Mouse (Mus musculus) 3134 (cell line): ENCODE data around the gene Ccdc146.

Source experiments
- DNase-seq: peaks from one replicate; pipeline ENCODE4 v3.0.0-alpha.2; 2011; ENCODE audit warnings: low spot score; ENCODE audit not compliant: insufficient read length; ENCODE audit errors: extremely low read depth

Ccdc146 gene

DNA sequence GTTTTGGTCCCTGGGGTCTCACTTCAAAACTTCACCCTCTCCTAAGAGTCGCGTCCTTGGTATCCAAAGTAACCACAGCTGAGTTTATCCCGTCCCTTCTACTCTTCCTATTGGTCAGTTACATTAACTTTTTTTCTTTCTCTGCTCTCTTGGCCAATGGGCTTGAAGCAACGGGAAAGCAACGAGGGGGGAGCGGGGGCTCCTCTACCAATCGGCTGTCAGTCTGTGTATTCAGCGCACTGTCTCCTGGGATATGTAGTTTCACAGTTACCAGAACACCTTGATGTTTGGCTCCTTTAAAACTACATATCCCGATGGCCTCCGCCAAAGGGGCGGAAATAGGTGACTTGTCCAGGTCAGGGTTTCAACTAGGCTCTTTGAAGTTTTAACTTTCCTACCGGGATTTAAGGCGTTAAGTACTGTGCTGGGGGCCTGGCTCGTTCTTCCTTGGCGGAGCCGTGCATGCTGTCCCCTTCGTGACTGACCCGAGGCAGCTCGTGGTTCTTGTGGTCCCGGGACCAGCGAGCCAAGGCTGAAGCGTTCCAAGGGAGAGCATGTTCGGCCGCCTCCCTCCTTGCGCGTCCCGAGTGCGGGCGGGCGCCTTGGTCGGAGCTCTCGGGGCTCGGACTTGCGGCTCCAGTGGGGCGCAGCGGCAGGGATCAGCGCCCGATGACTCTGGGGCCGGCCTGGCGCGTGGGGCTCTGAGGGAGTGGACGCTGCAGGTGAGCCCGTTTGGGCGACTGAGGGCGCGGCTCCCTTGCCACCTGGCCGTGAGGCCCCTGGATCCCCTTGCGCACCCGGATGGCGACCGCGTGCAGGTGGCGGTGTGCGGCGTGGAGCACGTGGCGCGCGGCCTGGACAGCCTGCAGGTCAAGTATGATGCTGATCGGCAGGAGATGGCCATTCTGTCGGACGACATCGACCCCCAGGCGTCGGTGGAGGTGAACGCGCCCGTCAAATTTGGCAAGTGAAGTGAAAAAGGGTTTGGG is at the start of gene Ccdc146, which contains the start of gene Fam185a:
TSS of gene Ccdc146 (minus strand) at position 64 of the 989 bp plus-strand sequence.
TSS of gene Fam185a (plus strand) at position 345 of the 989 bp plus-strand sequence.
- DNase-seq = peak; percentile 89

- DNase-seq = no peak
These were observed 43.6 kb upstream of the Ccdc146 start for GRCm38 (mm10) chr5:21468100-21468499.

DNA sequence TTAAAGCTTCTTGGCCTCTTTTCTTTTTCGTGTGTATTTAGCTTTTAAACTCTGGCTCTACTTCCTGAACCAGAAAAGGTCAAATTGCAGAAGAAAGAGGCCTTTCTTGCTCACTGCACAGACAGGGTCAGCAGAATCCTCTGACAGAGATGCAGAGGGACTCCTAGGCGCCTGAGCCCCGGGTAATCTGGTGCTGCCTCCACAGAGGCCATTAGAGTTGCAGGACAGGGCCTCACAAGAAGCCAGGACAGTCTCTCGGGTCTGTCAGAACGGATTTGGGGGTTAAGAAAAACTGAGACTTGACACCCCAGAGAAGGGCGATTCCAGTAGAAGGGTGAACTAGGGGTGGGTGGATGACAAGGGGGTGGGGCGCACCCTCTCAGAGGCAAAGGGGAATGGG is 42.9 kb upstream of the Ccdc146 start:
- no peak for DNase-seq

DNA sequence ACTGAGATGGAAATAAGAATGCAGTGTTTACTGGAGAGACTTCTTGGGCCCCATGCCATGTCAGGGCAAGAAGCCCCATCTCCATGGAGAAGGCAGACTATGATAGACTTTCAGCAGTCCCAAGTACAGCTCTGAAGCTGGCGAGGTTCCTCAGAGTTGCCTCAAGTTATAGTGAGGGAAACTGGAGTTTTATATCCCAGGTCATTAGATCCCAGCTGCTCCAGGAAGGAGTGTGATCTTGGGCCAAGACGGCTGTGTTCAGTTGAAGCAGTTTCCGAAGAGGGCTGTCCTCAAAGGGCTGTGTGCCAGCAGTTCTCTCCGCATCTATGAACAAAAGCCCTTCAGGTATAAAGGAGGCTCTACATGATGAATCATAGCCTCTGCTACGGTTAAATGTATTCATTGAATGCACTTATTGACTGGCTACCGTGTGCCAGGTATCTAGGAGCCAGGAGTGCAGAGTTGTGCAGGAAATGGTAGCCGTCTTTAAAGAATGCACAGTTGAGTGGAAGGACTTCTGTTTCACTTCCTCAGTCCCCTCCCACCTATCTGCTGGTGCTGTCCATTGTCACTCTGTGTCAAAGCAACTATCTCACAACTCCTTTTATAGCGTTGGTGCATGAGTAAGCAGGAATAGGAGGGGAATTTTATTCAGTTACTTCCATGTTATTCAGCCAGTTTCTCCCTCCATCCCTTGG is 16.5 kb upstream of the Ccdc146 start:
- DNase-seq = no peak

- no peak for DNase-seq
These were observed 15.1 kb upstream of the Ccdc146 start for GRCm38 (mm10) chr5:21439446-21440110.

- DNase-seq = no peak
These were observed 14.0 kb upstream of the Ccdc146 start for GRCm38 (mm10) chr5:21438428-21438827.

DNA sequence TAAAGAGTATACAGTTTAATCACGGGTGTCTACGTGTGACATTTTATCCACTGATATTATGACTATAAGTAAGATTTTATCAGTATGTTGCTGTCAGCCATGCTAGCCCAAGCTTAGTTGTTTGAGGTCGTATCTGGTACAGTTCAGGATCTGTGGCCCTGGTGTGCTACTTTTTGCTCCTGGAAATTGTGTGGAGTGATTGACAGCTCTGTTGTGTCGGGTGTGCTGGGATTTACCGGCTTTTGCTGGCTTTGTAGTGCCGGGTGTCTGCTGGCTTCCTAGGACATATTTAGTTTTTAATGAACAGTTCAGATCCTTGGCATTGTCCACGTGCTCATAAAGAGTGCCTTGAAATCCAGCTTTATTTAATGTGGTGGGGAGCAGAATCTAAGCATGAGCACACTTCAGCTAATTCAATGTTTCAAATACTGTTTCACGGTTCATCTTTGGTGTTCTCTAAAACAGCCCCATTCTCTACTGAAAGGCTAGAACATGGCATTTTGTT is 12.0 kb upstream of the Ccdc146 start:
- DNase-seq = no peak

- peak; percentile 9 for DNase-seq
These were observed 9.9 kb upstream of the Ccdc146 start for GRCm38 (mm10) chr5:21434148-21434929.

- no peak for DNase-seq
These were observed 2.2 kb upstream of the Ccdc146 start for GRCm38 (mm10) chr5:21426666-21427065.

DNA sequence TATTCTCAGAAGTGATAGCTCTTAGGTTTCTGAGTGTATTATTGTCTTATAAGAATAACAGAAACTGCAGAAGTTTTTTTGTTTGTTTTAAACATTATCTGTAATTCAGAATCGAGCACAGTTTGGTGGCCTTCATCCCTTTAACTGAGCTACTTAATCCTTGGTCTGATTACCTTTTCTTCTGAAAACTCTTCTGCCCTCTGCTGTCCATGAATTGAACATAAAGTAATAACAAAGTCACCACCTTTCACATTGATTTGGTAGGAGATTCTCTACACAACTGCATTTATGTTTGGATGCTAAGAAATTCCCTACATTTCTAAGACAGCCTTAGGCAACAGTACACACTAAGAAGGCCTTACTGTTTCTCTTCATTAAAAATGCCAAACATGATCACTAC is 3.9 kb downstream of the Ccdc146 start:
- DNase-seq = no peak

- no peak for DNase-seq
These were observed 5.9 kb downstream of the Ccdc146 start for GRCm38 (mm10) chr5:21418613-21419012.

DNA sequence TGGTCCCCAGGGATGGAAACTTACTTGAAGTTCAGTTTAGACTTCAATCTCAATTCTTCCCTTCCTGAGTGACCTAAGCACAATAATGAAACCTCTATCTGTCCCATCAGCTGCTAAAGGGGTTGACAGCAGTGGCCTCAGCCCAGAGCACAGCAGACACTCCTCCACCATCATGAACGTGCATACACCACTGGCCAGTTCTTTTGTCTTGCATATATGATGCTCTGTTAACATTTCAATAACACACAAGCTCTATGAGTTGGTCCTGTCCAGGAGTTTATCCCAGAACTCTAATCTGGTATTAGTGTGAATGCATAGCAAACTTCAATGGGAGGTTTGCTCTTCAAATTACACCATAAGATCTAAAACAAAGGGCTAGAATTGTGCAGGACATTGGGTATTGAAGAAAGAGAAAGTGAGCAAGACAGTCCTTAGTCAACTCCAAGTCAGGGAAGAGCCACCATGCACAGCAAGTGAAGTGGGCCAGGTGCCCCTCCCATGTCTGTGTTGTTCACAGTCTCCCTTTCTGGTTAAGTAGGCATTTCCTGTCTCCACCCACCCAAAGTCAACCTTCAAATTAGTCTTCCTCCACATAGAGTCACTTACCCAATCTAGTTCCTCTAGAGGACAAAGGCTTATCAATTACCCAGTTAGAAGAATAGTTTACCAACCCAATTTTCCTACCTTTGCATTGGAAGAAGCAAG is 10.2 kb downstream of the Ccdc146 start:
- no peak for DNase-seq

DNA sequence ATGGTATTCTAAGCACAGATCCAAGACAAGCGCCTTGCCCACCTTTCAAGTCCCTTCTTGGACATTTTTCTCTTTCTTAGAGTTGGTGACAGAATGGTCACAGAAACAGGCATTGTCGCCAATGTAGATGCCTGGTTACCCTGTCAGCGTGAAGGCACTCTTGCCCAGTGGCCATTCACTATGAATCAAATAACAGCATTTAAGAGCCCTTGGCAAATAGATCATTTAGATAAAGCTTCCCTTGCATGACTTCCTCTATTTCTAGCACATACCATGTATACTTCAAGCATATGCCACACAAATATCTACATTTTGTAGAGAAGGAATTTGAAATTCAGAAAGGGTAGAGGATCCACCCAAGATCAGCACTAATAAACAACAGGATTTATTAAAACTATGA is 11.2 kb downstream of the Ccdc146 start:
- DNase-seq = no peak

GRCm38 (mm10) chr5:21412056-21412455 is 12.4 kb downstream of the Ccdc146 start:
- no peak for DNase-seq

DNA sequence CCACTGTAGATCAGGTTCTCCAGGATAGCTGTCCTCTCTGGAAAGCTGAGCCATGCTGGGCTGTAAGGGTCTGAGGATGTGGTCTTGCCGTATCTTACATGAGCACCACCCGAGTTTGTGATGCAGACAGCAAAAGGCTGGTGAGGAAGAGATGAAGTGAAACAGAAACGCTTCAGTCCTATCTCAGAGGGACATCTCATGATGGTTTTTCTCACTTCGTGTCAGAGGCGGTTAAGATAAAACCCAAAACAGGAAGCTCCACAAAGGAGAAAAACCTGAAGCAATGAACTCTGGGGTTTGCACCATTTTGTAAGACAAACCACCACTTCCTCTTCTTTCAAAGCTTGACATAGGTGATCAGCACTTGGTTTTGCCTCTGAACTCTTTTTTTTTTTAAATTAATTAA is 13.2 kb downstream of the Ccdc146 start:
- no peak for DNase-seq

DNA sequence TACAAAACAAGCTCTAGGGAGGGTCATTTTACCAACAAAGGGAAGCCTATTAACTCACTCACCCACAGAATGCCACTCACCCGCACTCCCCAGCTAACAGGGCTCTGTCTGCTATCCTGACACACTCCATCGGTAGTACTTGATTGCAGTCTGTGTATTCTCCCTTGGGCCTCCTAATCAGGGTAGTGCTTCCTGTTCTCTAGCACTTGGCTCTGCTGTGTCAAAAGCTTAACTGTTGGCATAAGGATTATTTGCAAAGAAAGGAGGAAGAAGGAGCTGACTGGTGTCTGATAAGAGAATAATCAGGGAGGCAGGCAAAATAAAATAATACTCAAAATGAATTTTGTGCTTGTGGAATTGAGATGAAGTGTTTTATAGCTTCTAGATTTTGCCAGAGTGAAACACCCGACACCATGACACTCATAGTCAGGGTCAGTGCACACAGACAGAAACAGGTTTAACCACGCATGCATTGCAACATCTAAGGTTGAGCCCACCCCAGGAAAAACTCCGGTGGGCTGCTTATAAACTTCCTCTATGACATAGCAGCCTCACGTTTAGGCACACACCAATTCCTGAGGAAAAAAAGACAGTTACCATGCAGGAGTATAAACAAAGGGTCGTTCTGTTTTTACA is 29.2 kb downstream of the Ccdc146 start:
- DNase-seq = no peak

- DNase-seq = no peak
These were observed 29.9 kb downstream of the Ccdc146 start for GRCm38 (mm10) chr5:21394562-21394961.

DNA sequence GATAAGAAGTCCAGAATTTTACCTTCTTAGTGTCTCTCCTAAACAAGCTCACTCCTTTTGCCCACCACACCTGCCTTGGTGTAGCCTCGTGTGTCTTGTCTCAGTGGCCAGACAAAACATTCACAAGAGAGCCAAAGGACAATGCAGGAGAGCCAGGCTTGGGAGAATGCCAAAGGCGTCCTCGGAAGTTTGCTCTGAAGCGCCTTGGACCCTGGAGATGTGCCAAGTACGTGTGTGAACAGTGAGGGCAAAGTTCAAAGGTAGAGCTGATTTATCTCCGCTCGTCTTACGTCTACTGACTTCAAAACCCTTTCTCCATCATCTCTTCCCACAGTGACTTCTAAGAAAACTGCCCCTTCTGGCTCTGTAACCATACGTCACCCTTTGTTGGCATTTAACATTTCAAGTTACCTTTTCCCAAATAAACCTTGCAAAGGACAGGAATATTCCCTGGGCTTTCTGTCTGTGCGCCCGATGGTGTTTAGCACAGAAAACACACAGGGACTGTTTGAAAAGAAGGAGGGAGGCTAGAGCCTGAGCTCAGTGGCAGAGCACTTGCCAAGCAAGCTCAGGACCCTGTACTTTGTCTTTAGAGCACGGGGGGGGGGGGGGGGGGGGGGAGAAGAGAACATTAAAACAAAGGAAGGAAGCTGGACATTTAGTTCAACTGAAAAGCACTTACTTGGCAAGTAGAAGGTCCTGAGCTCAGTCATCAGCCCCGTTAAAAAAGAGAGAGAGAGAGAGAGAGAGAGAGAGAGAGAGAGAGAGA is 32.7 kb downstream of the Ccdc146 start:
- DNase-seq = no peak
